Mouse (Mus musculus): ENCODE results near the gene Xiap. TPM values are rescaled to one million over a fixed set of nuclear protein-coding genes. Genes with fewer than 3 reads are reported as not detected.

The Xiap gene
- polyA plus RNA-seq, 1 experiment from 2014 or later = 16.7 TPM

- 83% methylated on average over 1 of the region's 1 CpGs for WGBS
- Histone ChIP-seq H3K27ac (replicated peaks; ENCODE audit: low read depth, low read length) (no peak overlapping the region), H3K4me3 (ENCODE audit: low read depth, low read length) (no peak overlapping the region)
Observed at GRCm38 (mm10) chrX:42110585-42110984, 51.1 kb downstream of the Xiap start.

GRCm38 (mm10) chrX:42119442-42120048 lies 60.1 kb downstream of the Xiap start:
- H3K27ac ChIP-seq (replicated peaks; ENCODE audit: low read depth, low read length) = no peak overlapping the region
- H3K36me3 ChIP-seq (replicated peaks; ENCODE audit: control insufficient read depth, insufficient read depth, low read depth, low read length) = no peaks in the 10 kb centered on the region
- DNase-seq (ENCODE audit: low spot score) = no peak
- no peaks in the 10 kb centered on the region for H3K4me1 ChIP-seq (ENCODE audit: control insufficient read depth, insufficient read depth, low read length)
- H3K9ac ChIP-seq (replicated peaks; ENCODE audit: low read length) = no peak overlapping the region
- H3K9me3 ChIP-seq (replicated peaks; ENCODE audit: control insufficient read depth, low read length) = no peaks in the 10 kb centered on the region
- no peaks in the 10 kb centered on the region for H3K27me3 ChIP-seq (ENCODE audit: control insufficient read depth, insufficient read depth, low read length)
- no peak for ATAC-seq (replicated peaks; ENCODE audit: insufficient number of reproducible peaks, low FRiP score, low TSS enrichment, low read depth)
- whole genome bisulfite sequencing = 82% methylated on average over 6 of the region's 6 CpGs
- H3K4me3 ChIP-seq (ENCODE audit: low read depth, low read length) = no peak overlapping the region
- no peak overlapping the region for H3K4me2 ChIP-seq (ENCODE audit: low read depth, low read length)

More at GRCm38 (mm10) chrX:42110585-42110984, 51.1 kb downstream of the Xiap start:
- DNase-seq (ENCODE audit: low spot score) (no peak), ATAC-seq (replicated peaks; ENCODE audit: insufficient number of reproducible peaks, low FRiP score, low TSS enrichment, low read depth) (no peak)
- no peaks in the 10 kb centered on the region for H3K9me3 ChIP-seq (replicated peaks; ENCODE audit: control insufficient read depth, low read length)
- no peak overlapping the region for H3K9ac ChIP-seq (replicated peaks; ENCODE audit: low read length)
- no peaks in the 10 kb centered on the region for H3K36me3 ChIP-seq (replicated peaks; ENCODE audit: control insufficient read depth, insufficient read depth, low read depth, low read length)
- H3K27me3 ChIP-seq (ENCODE audit: control insufficient read depth, insufficient read depth, low read length) = no peaks in the 10 kb centered on the region
- no peaks in the 10 kb centered on the region for H3K4me1 ChIP-seq (ENCODE audit: control insufficient read depth, insufficient read depth, low read length)
- no peak overlapping the region for H3K4me2 ChIP-seq (ENCODE audit: low read depth, low read length)

- DNase-seq (ENCODE audit: low spot score) (no peak), ATAC-seq (replicated peaks; ENCODE audit: insufficient number of reproducible peaks, low FRiP score, low TSS enrichment, low read depth) (no peak)
- H3K4me1 ChIP-seq (ENCODE audit: control insufficient read depth, insufficient read depth, low read length) = no peaks in the 10 kb centered on the region
- H3K27ac ChIP-seq (replicated peaks; ENCODE audit: low read depth, low read length) = no peak overlapping the region
- H3K4me3 ChIP-seq (ENCODE audit: low read depth, low read length) = no peak overlapping the region
- H3K36me3 ChIP-seq (replicated peaks; ENCODE audit: control insufficient read depth, insufficient read depth, low read depth, low read length) = no peaks in the 10 kb centered on the region
- H3K4me2 ChIP-seq (ENCODE audit: low read depth, low read length) = no peak overlapping the region
- WGBS = 78% methylated on average over 5 of the region's 5 CpGs
- no peaks in the 10 kb centered on the region for H3K27me3 ChIP-seq (ENCODE audit: control insufficient read depth, insufficient read depth, low read length)
- no peaks in the 10 kb centered on the region for H3K9me3 ChIP-seq (replicated peaks; ENCODE audit: control insufficient read depth, low read length)
- H3K9ac ChIP-seq (replicated peaks; ENCODE audit: low read length) = no peak overlapping the region
Observed at GRCm38 (mm10) chrX:42124963-42125697, 65.7 kb downstream of the Xiap start.

DNA sequence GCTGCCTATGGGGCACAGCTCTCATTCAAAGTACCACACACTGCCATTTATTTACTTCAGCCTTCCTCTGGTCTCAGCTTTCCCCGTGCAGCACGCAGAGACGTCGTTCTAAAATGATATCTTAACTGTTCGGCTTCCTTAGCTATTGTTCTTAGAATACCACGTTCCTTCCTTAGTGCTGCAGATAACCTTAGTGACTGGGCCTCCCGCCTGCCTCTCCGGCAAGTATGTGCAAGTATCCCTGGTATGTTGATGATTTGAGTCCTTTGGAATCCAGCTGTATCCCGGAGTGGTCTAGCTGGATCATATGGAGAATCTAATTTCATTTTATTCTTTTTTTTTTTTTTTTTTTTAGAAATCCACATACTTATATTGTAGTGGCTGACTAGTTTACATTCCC lies 80.4 kb downstream of the Xiap start:
- WGBS = 69% methylated on average over 9 of the region's 9 CpGs
- no peaks in the 10 kb centered on the region for H3K9me3 ChIP-seq (replicated peaks; ENCODE audit: control insufficient read depth, low read length)
- no peak overlapping the region for H3K27ac ChIP-seq (replicated peaks; ENCODE audit: low read depth, low read length)
- H3K9ac ChIP-seq (replicated peaks; ENCODE audit: low read length) = no peak overlapping the region
- H3K4me2 ChIP-seq (ENCODE audit: low read depth, low read length) = no peak overlapping the region
- ATAC-seq (replicated peaks; ENCODE audit: insufficient number of reproducible peaks, low FRiP score, low TSS enrichment, low read depth) (no peak), DNase-seq (ENCODE audit: low spot score) (no peak)
- no peak overlapping the region for H3K4me3 ChIP-seq (ENCODE audit: low read depth, low read length)
- no peaks in the 10 kb centered on the region for H3K27me3 ChIP-seq (ENCODE audit: control insufficient read depth, insufficient read depth, low read length)
- H3K4me1 ChIP-seq (ENCODE audit: control insufficient read depth, insufficient read depth, low read length) = no peaks in the 10 kb centered on the region
- no peaks in the 10 kb centered on the region for H3K36me3 ChIP-seq (replicated peaks; ENCODE audit: control insufficient read depth, insufficient read depth, low read depth, low read length)

DNA sequence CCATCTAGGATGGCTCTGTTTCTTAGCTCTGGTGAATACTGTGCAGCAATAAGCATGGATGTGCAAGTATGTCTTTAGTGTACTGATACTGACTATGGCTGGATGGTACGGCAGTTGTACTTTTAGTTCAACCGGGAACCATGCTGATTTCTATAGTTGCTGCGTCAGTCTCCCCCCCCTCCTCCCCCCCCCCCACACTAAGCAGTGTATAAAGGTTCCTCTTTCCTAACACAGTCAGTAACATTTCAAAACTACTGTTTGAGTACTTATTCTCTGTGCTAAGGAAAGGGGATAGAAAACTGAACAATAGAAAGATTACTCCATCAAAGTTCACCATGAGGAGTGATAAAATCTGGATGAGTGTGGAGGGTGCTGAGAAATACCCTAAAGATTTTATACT lies 83.1 kb downstream of the Xiap start:
- WGBS = 69% methylated on average over 3 of the region's 3 CpGs
- H3K4me2 ChIP-seq (ENCODE audit: low read depth, low read length) = no peak overlapping the region
- H3K4me3 ChIP-seq (ENCODE audit: low read depth, low read length) = no peak overlapping the region
- no peaks in the 10 kb centered on the region for H3K36me3 ChIP-seq (replicated peaks; ENCODE audit: control insufficient read depth, insufficient read depth, low read depth, low read length)
- DNase-seq (ENCODE audit: low spot score) = no peak
- no peaks in the 10 kb centered on the region for H3K27me3 ChIP-seq (ENCODE audit: control insufficient read depth, insufficient read depth, low read length)
- no peaks in the 10 kb centered on the region for H3K9me3 ChIP-seq (replicated peaks; ENCODE audit: control insufficient read depth, low read length)
- H3K27ac ChIP-seq (replicated peaks; ENCODE audit: low read depth, low read length) = no peak overlapping the region
- no peak for ATAC-seq (replicated peaks; ENCODE audit: insufficient number of reproducible peaks, low FRiP score, low TSS enrichment, low read depth)
- H3K9ac ChIP-seq (replicated peaks; ENCODE audit: low read length) = no peak overlapping the region
- no peaks in the 10 kb centered on the region for H3K4me1 ChIP-seq (ENCODE audit: control insufficient read depth, insufficient read depth, low read length)

DNA sequence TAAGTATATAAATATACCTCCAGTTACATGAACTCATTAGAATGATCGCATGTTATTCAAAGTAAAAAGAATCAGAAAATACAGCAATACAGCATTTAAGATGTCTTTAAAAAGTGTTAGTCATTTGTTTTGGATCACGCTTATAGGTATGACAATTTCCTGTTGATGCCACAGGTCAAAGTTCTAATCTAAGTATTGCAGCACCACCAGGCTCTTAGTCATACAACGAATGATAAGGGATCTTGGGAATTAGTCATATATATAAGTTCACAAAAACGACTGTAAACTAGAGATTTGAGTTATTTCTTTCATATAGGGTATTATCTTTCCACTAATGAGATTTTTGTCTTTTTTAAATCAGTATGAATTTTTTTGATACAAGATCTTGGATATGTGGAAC lies 84.5 kb downstream of the Xiap start:
- H3K4me1 ChIP-seq (ENCODE audit: control insufficient read depth, insufficient read depth, low read length) = no peaks in the 10 kb centered on the region
- no peaks in the 10 kb centered on the region for H3K27me3 ChIP-seq (ENCODE audit: control insufficient read depth, insufficient read depth, low read length)
- ATAC-seq (replicated peaks; ENCODE audit: insufficient number of reproducible peaks, low FRiP score, low TSS enrichment, low read depth) (no peak), DNase-seq (ENCODE audit: low spot score) (no peak)
- 86% methylated on average over 4 of the region's 4 CpGs for WGBS
- no peaks in the 10 kb centered on the region for H3K9me3 ChIP-seq (replicated peaks; ENCODE audit: control insufficient read depth, low read length)
- H3K4me2 ChIP-seq (ENCODE audit: low read depth, low read length) = no peak overlapping the region
- H3K27ac ChIP-seq (replicated peaks; ENCODE audit: low read depth, low read length) = no peak overlapping the region
- no peak overlapping the region for H3K9ac ChIP-seq (replicated peaks; ENCODE audit: low read length)
- no peak overlapping the region for H3K4me3 ChIP-seq (ENCODE audit: low read depth, low read length)
- no peaks in the 10 kb centered on the region for H3K36me3 ChIP-seq (replicated peaks; ENCODE audit: control insufficient read depth, insufficient read depth, low read depth, low read length)

- WGBS = 47% methylated on average over 5 of the region's 5 CpGs
- no peak overlapping the region for H3K4me3 ChIP-seq (ENCODE audit: low read depth, low read length)
- no peak overlapping the region; the same call in 1 of the 2 replicates for H3K9ac ChIP-seq (replicated peaks; ENCODE audit: low read length)
- H3K4me1 ChIP-seq (ENCODE audit: control insufficient read depth, insufficient read depth, low read length) = no peaks in the 10 kb centered on the region
- no peak overlapping the region for H3K27ac ChIP-seq (replicated peaks; ENCODE audit: low read depth, low read length)
- no peaks in the 10 kb centered on the region for H3K27me3 ChIP-seq (ENCODE audit: control insufficient read depth, insufficient read depth, low read length)
- DNase-seq (ENCODE audit: low spot score) (no peak), ATAC-seq (replicated peaks; ENCODE audit: insufficient number of reproducible peaks, low FRiP score, low TSS enrichment, low read depth) (no peak)
- no peak overlapping the region for H3K4me2 ChIP-seq (ENCODE audit: low read depth, low read length)
- H3K9me3 ChIP-seq (replicated peaks; ENCODE audit: control insufficient read depth, low read length) = no peaks in the 10 kb centered on the region
- no peaks in the 10 kb centered on the region for H3K36me3 ChIP-seq (replicated peaks; ENCODE audit: control insufficient read depth, insufficient read depth, low read depth, low read length)
Observed at GRCm38 (mm10) chrX:42148016-42148451, 88.6 kb downstream of the Xiap start.

DNA sequence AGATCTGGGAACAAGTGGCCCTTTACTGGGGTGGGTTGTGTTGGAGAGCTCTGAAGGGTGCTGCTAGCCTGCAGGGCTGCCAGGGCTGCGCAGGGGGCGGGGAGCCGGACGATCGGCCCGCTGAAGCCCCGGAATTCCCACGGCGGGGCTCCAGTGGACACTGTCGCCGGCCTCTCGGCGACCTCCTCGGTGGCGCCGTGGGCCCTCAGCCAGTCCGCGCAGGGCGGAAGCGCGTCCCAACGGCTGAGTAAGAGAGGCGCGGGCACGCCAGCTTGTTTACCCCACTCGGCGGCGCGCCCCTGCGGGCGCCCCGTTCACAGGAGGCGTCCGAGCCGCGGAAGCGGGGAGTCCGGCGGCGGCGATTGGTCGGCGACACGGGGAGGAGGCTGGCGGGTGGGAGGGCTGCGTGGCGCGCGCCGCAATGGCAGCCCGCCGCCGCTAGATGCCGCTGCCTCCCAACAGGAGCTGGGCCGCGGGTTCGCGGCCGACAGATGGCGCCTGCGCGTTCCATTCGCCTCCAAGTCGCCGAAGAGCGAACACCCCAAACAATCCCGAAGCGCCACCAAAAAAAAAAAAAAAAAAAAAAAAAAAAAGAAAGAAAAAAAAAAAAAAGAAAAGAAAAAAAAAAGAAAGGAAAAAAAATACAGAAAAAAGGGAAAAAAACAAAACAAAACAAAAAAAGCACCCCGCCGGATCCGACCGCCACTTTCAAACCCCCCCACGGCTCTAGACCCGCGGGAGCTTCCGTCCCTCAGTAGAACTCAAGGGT lies 89.5 kb downstream of the Xiap start, which contains the start of gene Stag2:
Stag2 (plus strand) TSS at position 530 of the 769 bp plus-strand sequence.
- peak; percentile 81 for ATAC-seq (replicated peaks; ENCODE audit: insufficient number of reproducible peaks, low FRiP score, low TSS enrichment, low read depth)

More for the DNA sequence above, 89.5 kb downstream of the Xiap start, which contains the start of gene Stag2:
- peak; percentile 89 for DNase-seq (ENCODE audit: low spot score)
- no peaks in the 10 kb centered on the region for H3K36me3 ChIP-seq (replicated peaks; ENCODE audit: control insufficient read depth, insufficient read depth, low read depth, low read length)
- peak within 1 kb of the TSS; percentile 62 for H3K4me3 ChIP-seq (ENCODE audit: low read depth, low read length)
- no peaks in the 10 kb centered on the region for H3K9me3 ChIP-seq (replicated peaks; ENCODE audit: control insufficient read depth, low read length)
- no peaks in the 10 kb centered on the region for H3K4me1 ChIP-seq (ENCODE audit: control insufficient read depth, insufficient read depth, low read length)
- WGBS = 11% methylated on average over 67 of the region's 76 CpGs
- peak within 1 kb of the TSS; percentile 51 for H3K4me2 ChIP-seq (ENCODE audit: low read depth, low read length)
- H3K9ac ChIP-seq (replicated peaks; ENCODE audit: low read length) = peak within 1 kb of the TSS; percentile 95
- peak within 1 kb of the TSS; percentile 99 for H3K27ac ChIP-seq (replicated peaks; ENCODE audit: low read depth, low read length)
- no peaks in the 10 kb centered on the region for H3K27me3 ChIP-seq (ENCODE audit: control insufficient read depth, insufficient read depth, low read length)
